Mouse (Mus musculus) T-helper 2 cell (primary cell): Measurements from ENCODE around the gene Sf3b6.

ENCODE experiments used
- in situ Hi-C: fragments of 300-600 bp; cut with MboI, MseI; formaldehyde crosslinking; loops from one replicate; pipeline ENCODE4 v1.15.1; 2025; ENCODE audit warnings: high pct_unique_total_duplicates

The Sf3b6 gene

GRCm38 (mm10) chr12:4840741-4841140 lies 23.4 kb downstream of the Sf3b6 start:
- in situ Hi-C loops, result no loop called here

- in situ Hi-C loops, result no loop called here
Measured at GRCm38 (mm10) chr12:4841392-4841887, 24.1 kb downstream of the Sf3b6 start, which contains the start of gene Fkbp1b. TSS of gene Fkbp1b (minus strand) at chr12:4841591.

DNA sequence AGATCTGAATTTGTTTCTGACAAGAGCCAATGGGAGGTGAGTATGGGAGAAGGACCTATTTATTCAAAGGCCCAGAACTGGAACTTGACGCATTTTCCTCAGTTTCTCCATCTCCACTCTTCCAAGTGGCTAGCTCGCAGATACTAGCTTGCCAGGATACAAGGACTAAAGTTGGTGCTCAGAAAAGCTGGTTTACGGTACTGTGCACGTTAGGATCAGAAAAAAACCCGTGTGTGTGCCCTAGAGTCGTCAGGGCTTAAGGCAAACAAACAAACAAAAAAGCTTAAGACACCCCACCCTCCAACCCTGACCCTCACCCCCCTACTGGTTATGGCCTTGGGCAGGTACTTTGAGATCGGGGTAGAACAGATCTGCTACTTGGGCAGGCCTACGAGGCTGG lies 25.1 kb downstream of the Sf3b6 start:
- in situ Hi-C loops, result no loop called here

- in situ Hi-C loops, result no loop called here
Measured at GRCm38 (mm10) chr12:4842890-4843597, 25.7 kb downstream of the Sf3b6 start, which contains the start of gene Wdcp. TSS of gene Wdcp (plus strand) at chr12:4843303.

- in situ Hi-C loops, result no loop called here
Measured at GRCm38 (mm10) chr12:4843741-4844140, 26.4 kb downstream of the Sf3b6 start.

DNA sequence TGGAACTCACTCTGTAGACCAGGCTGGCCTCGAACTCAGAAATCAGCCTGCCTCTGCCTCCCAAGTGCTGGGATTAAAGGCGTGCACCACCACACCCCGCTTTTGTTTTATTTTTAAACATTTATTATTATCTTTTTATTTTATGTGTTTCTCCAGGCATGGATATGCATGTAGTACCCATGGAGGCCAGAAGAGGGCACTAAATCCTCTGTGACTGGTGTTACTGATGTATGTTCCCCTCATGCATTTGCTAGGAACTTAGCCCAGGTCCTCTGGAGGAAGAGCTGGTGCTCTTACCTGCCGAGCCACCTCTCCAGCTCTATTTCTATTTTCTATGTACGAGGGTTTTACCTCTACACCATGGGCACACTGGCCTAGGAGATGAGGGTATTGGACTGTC lies 38.8 kb downstream of the Sf3b6 start:
- in situ Hi-C loops, result no loop called here

DNA sequence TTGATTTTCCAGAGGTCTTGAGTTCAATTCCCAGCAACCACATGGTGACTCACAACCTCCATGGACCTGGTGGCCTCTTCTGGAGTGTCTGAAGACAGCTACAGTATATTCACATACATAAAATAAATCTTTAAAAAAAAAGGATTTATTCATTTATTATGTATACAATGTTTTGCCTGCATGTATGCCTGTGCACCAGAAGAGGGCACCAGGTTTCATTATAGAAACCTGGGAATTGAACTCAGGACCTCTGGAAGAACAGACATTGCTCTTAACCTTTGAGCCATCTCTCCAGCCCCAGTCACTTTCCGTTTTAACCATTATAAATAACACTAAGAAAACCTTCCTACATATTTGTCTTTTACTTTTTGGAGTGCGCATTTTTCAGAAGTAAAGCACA lies 39.5 kb downstream of the Sf3b6 start:
- in situ Hi-C loops, result no loop called here

DNA sequence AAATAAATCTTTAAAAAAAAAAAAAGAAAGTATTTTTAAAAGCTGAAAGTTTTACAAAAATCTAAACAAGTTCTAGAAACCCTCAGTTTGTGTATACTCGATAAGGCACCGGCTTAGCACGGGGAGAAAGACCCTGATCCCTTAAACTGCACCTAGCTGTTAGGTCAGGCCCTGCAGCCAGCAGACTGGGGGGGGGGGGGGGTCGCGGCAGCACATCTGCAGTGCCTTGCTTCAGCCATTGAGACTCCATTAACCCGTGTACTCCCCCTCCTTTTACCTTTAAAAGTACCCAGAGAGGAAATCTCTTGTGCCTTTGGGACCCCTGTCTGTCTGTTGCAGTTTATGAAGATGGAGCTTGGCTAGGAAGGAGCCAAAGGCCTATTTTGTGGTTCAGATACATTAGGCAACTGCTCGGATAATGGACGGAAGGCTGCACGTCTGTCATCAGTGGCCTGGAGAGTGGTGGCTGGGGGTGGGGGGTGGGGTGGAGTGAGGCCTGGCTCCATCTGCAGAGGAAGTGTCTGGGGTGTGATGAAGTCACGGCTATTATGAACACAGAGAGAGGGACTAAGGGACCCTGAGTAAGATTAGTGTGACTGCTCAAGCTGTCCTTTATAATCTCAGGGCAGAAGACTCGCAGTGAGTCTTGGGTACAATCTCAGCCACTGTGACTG lies 42.0 kb downstream of the Sf3b6 start:
- in situ Hi-C loops, result no loop called here

DNA sequence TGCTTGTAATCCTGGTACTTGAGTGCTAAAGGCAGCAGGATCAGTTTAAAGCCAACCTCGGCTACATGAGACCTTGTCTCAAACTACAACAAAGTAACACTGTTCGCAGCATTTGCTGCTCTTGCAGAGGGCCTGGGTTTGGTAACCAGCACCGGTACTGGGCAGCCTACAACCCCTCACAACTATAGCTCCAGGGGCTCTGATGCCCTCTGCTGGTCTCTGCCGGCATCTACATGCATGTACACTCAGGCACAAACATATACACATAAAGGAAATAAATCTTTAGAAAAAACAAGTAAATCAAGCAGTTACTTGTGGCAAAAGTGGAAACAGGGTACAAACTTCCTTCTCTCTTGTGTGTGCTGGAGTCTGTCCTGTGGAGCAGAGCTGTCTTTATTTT lies 45.3 kb downstream of the Sf3b6 start:
- in situ Hi-C loops, result no loop called here

DNA sequence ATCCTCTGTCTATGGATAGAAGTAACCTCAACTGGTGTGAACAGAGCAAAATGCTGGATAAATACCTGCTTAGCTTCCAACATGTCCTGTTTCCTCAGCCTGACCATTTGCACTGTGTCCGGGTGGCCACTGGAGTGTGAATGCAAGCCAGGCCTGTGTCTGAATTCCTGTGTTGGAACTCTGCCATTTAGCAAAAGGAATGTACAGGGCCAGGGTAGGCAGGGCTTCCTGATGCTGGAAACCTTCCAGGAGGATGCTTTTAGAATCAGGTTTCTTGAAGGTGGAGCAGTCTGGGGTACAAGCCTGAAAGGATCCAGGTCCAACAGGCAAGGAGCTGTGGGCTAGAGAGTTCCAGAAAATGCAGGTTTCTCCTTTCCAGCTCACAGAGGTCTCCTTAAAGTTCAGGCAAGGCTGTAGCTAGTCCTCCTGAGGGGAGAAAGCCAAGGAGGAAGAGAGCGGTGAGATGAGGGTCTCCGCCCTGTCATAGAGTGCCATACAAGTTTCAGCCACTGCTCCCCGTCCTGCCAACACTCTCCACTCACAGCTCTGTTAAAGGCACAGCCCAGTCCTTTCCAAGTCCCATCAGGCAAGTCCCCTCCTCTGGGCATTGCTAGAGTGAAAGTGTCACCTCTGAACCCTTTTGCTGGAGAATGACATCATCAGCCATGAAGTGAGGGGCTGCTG lies 46.5 kb downstream of the Sf3b6 start:
- in situ Hi-C loops, result no loop called here

DNA sequence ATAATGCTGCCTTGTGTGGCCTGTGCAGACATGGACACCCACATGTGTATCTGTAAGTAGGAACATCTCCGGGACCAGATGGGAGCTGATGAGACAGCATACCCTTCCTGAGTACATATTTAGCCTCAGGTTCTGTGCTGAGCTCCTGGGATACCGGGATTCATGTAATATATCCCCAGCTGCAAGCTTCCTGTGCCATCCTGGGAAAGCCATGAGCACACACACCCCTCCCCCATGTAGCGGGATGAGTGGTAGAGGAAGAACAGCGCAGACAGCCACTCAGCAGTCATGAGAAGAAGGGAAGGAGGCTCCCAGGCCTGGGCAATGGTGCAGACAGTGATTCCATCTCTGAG lies 47.0 kb downstream of the Sf3b6 start:
- in situ Hi-C loops, result no loop called here

DNA sequence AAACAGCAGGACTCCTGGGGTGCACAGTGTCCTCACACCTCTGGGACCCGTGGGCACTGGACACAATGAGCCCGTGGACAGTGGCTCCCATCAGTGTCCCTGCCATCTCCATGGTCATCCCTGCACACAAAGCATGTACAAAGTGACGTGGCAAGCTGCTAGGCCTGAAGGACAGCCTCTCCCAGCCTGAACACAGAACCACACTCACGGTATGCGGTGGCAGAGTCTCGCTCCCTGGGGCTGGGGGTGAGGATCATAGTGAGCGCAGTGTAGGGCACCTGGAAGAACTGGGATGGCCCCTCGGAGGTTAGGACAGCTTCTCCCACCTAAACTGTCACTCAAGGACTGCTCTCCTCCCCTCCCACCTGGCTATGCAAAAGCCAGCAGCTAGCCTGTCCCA lies 51.6 kb downstream of the Sf3b6 start:
- in situ Hi-C loops, result loop anchor here (5.0 kb wide), 1 partner anchor 93 kb away; no protein-coding TSS in a partner anchor

GRCm38 (mm10) chr12:4871260-4871659 lies 53.9 kb downstream of the Sf3b6 start:
- in situ Hi-C loops, result no loop called here

DNA sequence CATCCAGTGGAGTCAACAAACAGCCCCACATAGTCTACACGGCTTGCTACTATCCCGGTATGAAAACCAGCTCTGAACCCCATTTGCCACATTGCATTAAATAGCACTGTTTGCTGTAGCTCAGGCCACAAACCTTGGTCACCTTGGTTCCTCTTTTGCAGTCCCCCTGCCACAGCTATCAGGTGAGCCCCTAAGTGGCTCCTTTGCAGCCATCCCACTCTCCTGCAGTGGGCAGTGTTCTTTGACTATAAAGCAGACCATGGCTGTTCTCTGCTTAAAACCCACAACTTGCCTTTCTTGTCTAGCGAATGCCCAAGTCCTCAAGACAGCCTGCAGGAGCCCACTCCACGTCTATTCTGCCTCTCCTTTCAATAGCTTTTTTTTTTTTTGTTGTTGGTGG lies 54.9 kb downstream of the Sf3b6 start:
- in situ Hi-C loops, result no loop called here

- in situ Hi-C loops, result no loop called here
Measured at GRCm38 (mm10) chr12:4872983-4873477, 55.7 kb downstream of the Sf3b6 start.

DNA sequence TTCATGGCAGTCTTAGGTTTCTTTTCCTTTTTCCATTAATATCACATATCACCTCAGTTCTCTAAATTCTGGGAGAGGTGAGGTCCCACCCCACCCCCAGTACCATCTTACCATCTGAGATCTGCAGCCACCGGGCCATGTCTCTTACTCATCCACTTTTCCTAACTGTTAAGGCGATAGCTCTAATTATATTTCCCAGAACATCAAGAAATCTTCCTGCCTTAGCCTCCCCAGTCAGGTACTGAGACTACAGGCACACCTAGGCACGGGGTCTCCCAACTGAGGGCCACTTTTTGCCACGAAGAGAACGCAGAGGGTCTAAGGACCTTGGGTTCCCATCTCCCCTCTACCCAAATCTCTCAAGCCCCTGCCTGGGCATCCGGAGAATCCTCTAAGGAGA lies 56.2 kb downstream of the Sf3b6 start:
- in situ Hi-C loops, result no loop called here

- in situ Hi-C loops, result no loop called here
Measured at GRCm38 (mm10) chr12:4874161-4874927, 57.0 kb downstream of the Sf3b6 start, which contains the start of gene Mfsd2b. TSS of gene Mfsd2b (minus strand) at chr12:4874359.

- in situ Hi-C loops, result no loop called here
Measured at GRCm38 (mm10) chr12:4875623-4876022, 58.3 kb downstream of the Sf3b6 start.
